Mouse (Mus musculus): ENCODE measurements around the gene Lix1. TPM values are rescaled to one million over a fixed set of nuclear protein-coding genes. Genes with fewer than 3 reads are reported as not detected.

Gene Lix1
- polyA plus RNA-seq, 1 experiment from 2014 or later: 3.2 TPM

GRCm38 (mm10) chr17:17396869-17397268, 5.6 kb upstream of the Lix1 start:
- H3K27me3 ChIP-seq: no peaks in the 10 kb centered on the region
- H3K36me3 ChIP-seq: peaks cover 14% of the 10 kb centered on the region
- no peaks in the 10 kb centered on the region for H3K9me3 ChIP-seq (replicated peaks)
- H3K4me3 ChIP-seq: no peak overlapping the region
- H3K4me1 ChIP-seq (replicated peaks): no peaks in the 10 kb centered on the region
- H3K9ac ChIP-seq: no peak overlapping the region
- H3K27ac ChIP-seq: no peak overlapping the region
- no peak for ATAC-seq (replicated peaks; ENCODE audit: insufficient number of reproducible peaks, insufficient read depth, low FRiP score, low read depth)
- WGBS: 72% methylated on average over 1 of the region's 1 CpGs
- H3K4me2 ChIP-seq: no peak overlapping the region

DNA sequence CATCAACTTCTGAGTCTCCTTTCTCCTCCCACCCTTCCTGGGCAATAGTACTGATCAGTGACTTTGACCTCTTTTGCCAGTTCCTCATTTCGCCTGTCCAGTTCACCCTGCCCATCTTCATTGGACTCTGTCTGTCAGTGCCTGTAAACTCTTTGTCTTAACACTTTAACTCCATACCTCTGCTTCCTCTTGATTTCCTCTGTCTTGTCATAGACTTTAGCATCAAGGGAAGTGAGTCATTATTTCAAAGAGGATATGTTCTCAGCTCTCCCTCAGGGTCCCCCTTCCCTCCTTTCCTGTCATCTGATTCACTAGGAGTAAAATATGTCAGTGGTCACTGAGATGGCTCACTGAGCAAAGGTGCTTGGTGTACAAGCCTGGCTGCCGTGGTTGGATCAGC, 3.8 kb upstream of the Lix1 start:
- H3K9me3 ChIP-seq (replicated peaks): no peaks in the 10 kb centered on the region
- H3K9ac ChIP-seq: no peak overlapping the region
- H3K4me3 ChIP-seq: no peak overlapping the region
- ATAC-seq (replicated peaks; ENCODE audit: insufficient number of reproducible peaks, insufficient read depth, low FRiP score, low read depth): no peak
- no peaks in the 10 kb centered on the region for H3K27me3 ChIP-seq
- H3K36me3 ChIP-seq: peaks cover 10% of the 10 kb centered on the region; the same call in 1 of the 2 replicates
- no peak overlapping the region for H3K4me2 ChIP-seq
- WGBS: 52% methylated on average over 2 of the region's 2 CpGs
- H3K27ac ChIP-seq: no peak overlapping the region
- peaks cover 4% of the 10 kb centered on the region for H3K4me1 ChIP-seq (replicated peaks)

- Histone ChIP-seq H3K9ac (no peak overlapping the region), H3K4me3 (no peak overlapping the region), H3K27ac (no peak overlapping the region; the same call in 1 of the 2 replicates), H3K4me1 (replicated peaks) (peaks cover 4% of the 10 kb centered on the region), H3K4me2 (peak overlapping the region; percentile 48), H3K9me3 (replicated peaks) (no peaks in the 10 kb centered on the region), H3K27me3 (no peaks in the 10 kb centered on the region), H3K36me3 (no peaks in the 10 kb centered on the region)
- ATAC-seq (replicated peaks; ENCODE audit: insufficient number of reproducible peaks, insufficient read depth, low FRiP score, low read depth): no peak
- WGBS: 25% methylated on average over 5 of the region's 5 CpGs
Measured at GRCm38 (mm10) chr17:17403038-17403437, 566 bp downstream of the Lix1 start.

- no peaks in the 10 kb centered on the region for H3K9me3 ChIP-seq (replicated peaks)
- H3K4me3 ChIP-seq: no peak overlapping the region
- no peaks in the 10 kb centered on the region for H3K27me3 ChIP-seq
- H3K36me3 ChIP-seq: no peaks in the 10 kb centered on the region
- no peak overlapping the region for H3K9ac ChIP-seq
- peaks cover 4% of the 10 kb centered on the region for H3K4me1 ChIP-seq (replicated peaks)
- 31% methylated on average over 3 of the region's 3 CpGs for WGBS
- H3K4me2 ChIP-seq: no peak overlapping the region
- no peak for ATAC-seq (replicated peaks; ENCODE audit: insufficient number of reproducible peaks, insufficient read depth, low FRiP score, low read depth)
- H3K27ac ChIP-seq: no peak overlapping the region
Measured at GRCm38 (mm10) chr17:17403578-17404112, 1.2 kb downstream of the Lix1 start.

- 54% methylated on average over 8 of the region's 8 CpGs for WGBS
- Histone ChIP-seq H3K4me1 (replicated peaks) (peaks cover 4% of the 10 kb centered on the region), H3K27ac (no peak overlapping the region), H3K36me3 (no peaks in the 10 kb centered on the region), H3K27me3 (no peaks in the 10 kb centered on the region), H3K4me3 (no peak overlapping the region), H3K9ac (no peak overlapping the region), H3K9me3 (replicated peaks) (no peaks in the 10 kb centered on the region), H3K4me2 (no peak overlapping the region)
- ATAC-seq (replicated peaks; ENCODE audit: insufficient number of reproducible peaks, insufficient read depth, low FRiP score, low read depth): no peak
Measured at GRCm38 (mm10) chr17:17404811-17405544, 2.5 kb downstream of the Lix1 start.

- Histone ChIP-seq H3K36me3 (no peaks in the 10 kb centered on the region), H3K4me1 (replicated peaks) (peaks cover 4% of the 10 kb centered on the region), H3K9me3 (replicated peaks) (no peaks in the 10 kb centered on the region), H3K4me3 (no peak overlapping the region), H3K4me2 (no peak overlapping the region), H3K9ac (no peak overlapping the region), H3K27me3 (no peaks in the 10 kb centered on the region), H3K27ac (no peak overlapping the region)
- WGBS: 19% methylated on average over 1 of the region's 1 CpGs
- ATAC-seq (replicated peaks; ENCODE audit: insufficient number of reproducible peaks, insufficient read depth, low FRiP score, low read depth): no peak
Measured at GRCm38 (mm10) chr17:17405606-17406005, 3.1 kb downstream of the Lix1 start.

- Histone ChIP-seq H3K4me2 (no peak overlapping the region), H3K4me3 (no peak overlapping the region), H3K4me1 (replicated peaks) (no peaks in the 10 kb centered on the region; the same call in 1 of the 2 replicates), H3K36me3 (no peaks in the 10 kb centered on the region), H3K9me3 (replicated peaks) (no peaks in the 10 kb centered on the region), H3K9ac (no peak overlapping the region), H3K27ac (no peak overlapping the region), H3K27me3 (no peaks in the 10 kb centered on the region)
- WGBS: 59% methylated on average over 6 of the region's 6 CpGs
- ATAC-seq (replicated peaks; ENCODE audit: insufficient number of reproducible peaks, insufficient read depth, low FRiP score, low read depth): no peak
Measured at GRCm38 (mm10) chr17:17408137-17408536, 5.7 kb downstream of the Lix1 start.

DNA sequence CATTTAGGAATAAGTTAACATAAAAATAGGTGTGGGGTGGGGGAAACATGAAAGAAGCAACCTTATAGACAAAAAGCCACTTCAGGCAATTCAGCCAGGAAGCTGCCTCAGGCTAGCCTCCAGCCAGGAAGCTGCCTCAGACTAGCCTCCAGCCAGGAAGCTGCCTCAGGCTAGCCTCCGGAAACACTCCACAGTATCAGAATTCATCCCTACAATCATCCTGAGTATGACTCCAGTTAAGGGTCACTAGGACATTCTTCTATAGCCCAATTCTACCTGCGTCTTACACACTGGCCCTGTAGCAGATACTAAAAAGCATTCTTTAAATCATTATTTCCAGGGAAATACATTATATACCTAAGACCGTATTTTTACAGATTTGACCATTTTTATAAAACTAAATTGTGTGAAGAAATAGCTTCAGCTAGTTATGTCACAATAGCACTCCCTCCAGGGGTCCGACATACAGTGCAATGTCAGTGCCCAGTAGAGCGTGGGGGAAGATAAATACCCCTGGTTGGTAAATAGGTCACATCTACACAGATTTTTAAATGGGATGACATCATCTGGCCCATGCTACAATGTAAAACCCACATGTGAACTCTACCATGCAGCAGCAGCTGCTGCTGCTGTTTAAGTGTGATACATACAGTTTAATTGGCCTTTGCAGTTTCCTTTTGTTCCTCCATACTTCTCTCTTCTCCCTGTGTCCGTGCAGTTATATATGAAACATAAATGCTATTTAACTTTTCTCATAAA, 6.4 kb downstream of the Lix1 start:
- Histone ChIP-seq H3K27ac (no peak overlapping the region), H3K9me3 (replicated peaks) (no peaks in the 10 kb centered on the region), H3K4me3 (no peak overlapping the region), H3K27me3 (no peaks in the 10 kb centered on the region), H3K36me3 (no peaks in the 10 kb centered on the region), H3K4me2 (no peak overlapping the region), H3K9ac (no peak overlapping the region), H3K4me1 (replicated peaks) (no peaks in the 10 kb centered on the region; the same call in 1 of the 2 replicates)
- 75% methylated on average over 6 of the region's 6 CpGs for WGBS
- no peak for ATAC-seq (replicated peaks; ENCODE audit: insufficient number of reproducible peaks, insufficient read depth, low FRiP score, low read depth)

GRCm38 (mm10) chr17:17409601-17410000, 7.1 kb downstream of the Lix1 start:
- 31% methylated on average over 2 of the region's 2 CpGs for WGBS
- ATAC-seq (replicated peaks; ENCODE audit: insufficient number of reproducible peaks, insufficient read depth, low FRiP score, low read depth): no peak
- H3K27me3 ChIP-seq: no peaks in the 10 kb centered on the region
- no peak overlapping the region for H3K4me2 ChIP-seq
- H3K4me1 ChIP-seq (replicated peaks): no peaks in the 10 kb centered on the region; the same call in 1 of the 2 replicates
- no peaks in the 10 kb centered on the region for H3K9me3 ChIP-seq (replicated peaks)
- H3K9ac ChIP-seq: no peak overlapping the region
- no peaks in the 10 kb centered on the region for H3K36me3 ChIP-seq
- no peak overlapping the region for H3K27ac ChIP-seq
- H3K4me3 ChIP-seq: no peak overlapping the region

DNA sequence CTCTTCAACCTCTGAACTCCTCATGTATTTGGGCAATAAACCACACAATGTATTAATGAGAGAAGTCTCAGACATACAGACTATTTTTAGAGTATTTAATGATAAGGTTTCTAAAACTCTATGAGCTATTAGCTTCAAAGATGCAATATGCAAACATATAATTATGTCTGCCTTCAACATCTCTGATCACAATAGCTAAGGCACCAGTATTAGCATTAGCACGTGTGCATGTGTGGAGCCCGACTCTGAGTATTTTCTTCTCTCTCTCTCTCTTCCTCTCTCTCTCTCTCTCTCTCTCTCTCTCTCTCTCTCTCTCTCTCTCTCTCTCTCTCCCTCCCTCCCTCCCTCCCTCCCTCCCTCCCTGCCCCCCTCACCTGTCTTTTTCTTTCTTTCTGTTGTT, 9.0 kb downstream of the Lix1 start:
- no peak for ATAC-seq (replicated peaks; ENCODE audit: insufficient number of reproducible peaks, insufficient read depth, low FRiP score, low read depth)
- Histone ChIP-seq H3K36me3 (no peaks in the 10 kb centered on the region), H3K27me3 (no peaks in the 10 kb centered on the region), H3K4me3 (no peak overlapping the region), H3K9me3 (replicated peaks) (no peaks in the 10 kb centered on the region), H3K9ac (no peak overlapping the region), H3K27ac (no peak overlapping the region), H3K4me2 (no peak overlapping the region), H3K4me1 (replicated peaks) (no peaks in the 10 kb centered on the region; the same call in 1 of the 2 replicates)
- 55% methylated on average over 2 of the region's 2 CpGs for WGBS

DNA sequence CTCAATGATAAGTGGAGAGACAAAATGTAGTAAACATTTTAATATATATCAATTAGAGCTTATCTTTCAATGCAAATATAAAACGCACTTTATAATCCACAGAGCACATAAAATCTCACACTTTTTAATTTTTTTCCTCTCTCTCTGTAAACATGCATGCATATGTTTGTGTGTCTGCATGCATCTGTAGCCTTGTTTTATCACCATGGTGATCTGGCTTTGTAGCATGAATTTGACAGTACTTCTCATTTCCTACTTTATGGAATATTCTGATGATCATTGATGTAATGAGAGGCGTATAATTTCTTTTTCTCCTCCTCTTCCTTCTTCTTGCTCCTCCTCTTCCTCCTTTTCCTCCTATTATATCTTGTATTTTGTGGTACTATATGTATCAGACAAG, 9.7 kb downstream of the Lix1 start:
- WGBS: 81% methylated on average over 2 of the region's 2 CpGs
- no peaks in the 10 kb centered on the region for H3K9me3 ChIP-seq (replicated peaks)
- no peaks in the 10 kb centered on the region for H3K27me3 ChIP-seq
- H3K36me3 ChIP-seq: no peaks in the 10 kb centered on the region
- no peak overlapping the region for H3K4me3 ChIP-seq
- no peak overlapping the region for H3K27ac ChIP-seq
- no peak for ATAC-seq (replicated peaks; ENCODE audit: insufficient number of reproducible peaks, insufficient read depth, low FRiP score, low read depth)
- H3K4me1 ChIP-seq (replicated peaks): no peaks in the 10 kb centered on the region; the same call in 1 of the 2 replicates
- H3K4me2 ChIP-seq: no peak overlapping the region
- H3K9ac ChIP-seq: no peak overlapping the region
